Mouse (Mus musculus) kidney, postnatal 4 days (tissue): ENCODE results near the gene Rbmx.

Experiments used
- DNase-seq, 2 experiments: peaks; one replicate each; pipeline ENCODE4 v3.0.0; 2021; ENCODE audit warnings: mixed read lengths in 2 of 2

The Rbmx gene

GRCm38 (mm10) chrX:57392367-57393246 is at the start of gene Rbmx:
TSS of gene Rbmx (minus strand) at chrX:57393036.
- DNase-seq = peak; percentile 81 to 86

- no peak for DNase-seq
These were observed 41.1 kb upstream of the Rbmx start for GRCm38 (mm10) chrX:57433897-57434296.

- no peak for DNase-seq
These were observed 38.8 kb upstream of the Rbmx start for GRCm38 (mm10) chrX:57431610-57432009.

GRCm38 (mm10) chrX:57408769-57409168 is 15.9 kb upstream of the Rbmx start, which contains the start of gene Gm364:
TSS of gene Gm364 (plus strand) at chrX:57409154.
- peak in 1 of 2 experiments; percentile 6 for DNase-seq

GRCm38 (mm10) chrX:57403651-57404050 is 10.8 kb upstream of the Rbmx start:
- DNase-seq = peak in 1 of 2 experiments; percentile 7

GRCm38 (mm10) chrX:57401388-57401787 is 8.6 kb upstream of the Rbmx start:
- no peak for DNase-seq

GRCm38 (mm10) chrX:57393412-57393811 is 576 bp upstream of the Rbmx start:
- peak in 1 of 2 experiments; percentile 7 for DNase-seq

- DNase-seq = peak; percentile 6 to 8
These were observed 11.9 kb downstream of the Rbmx start for GRCm38 (mm10) chrX:57380915-57381314.

- DNase-seq = peak in 1 of 2 experiments; percentile 13
These were observed 14.3 kb downstream of the Rbmx start for GRCm38 (mm10) chrX:57378579-57378978.

GRCm38 (mm10) chrX:57377096-57377495 is 15.7 kb downstream of the Rbmx start:
- no peak for DNase-seq

- no peak for DNase-seq
These were observed 18.8 kb downstream of the Rbmx start for GRCm38 (mm10) chrX:57374029-57374428.

GRCm38 (mm10) chrX:57373543-57373942 is 19.3 kb downstream of the Rbmx start:
- DNase-seq = no peak

GRCm38 (mm10) chrX:57372965-57373364 is 19.9 kb downstream of the Rbmx start:
- DNase-seq = no peak

- DNase-seq = no peak
These were observed 27.8 kb downstream of the Rbmx start for GRCm38 (mm10) chrX:57364891-57365569.

- DNase-seq = no peak
These were observed 33.5 kb downstream of the Rbmx start for GRCm38 (mm10) chrX:57359316-57359715.

- DNase-seq = peak in 1 of 2 experiments; percentile 8
These were observed 53.6 kb downstream of the Rbmx start for GRCm38 (mm10) chrX:57339220-57339619.

GRCm38 (mm10) chrX:57338371-57339211 is 54.2 kb downstream of the Rbmx start, which contains the start of gene Arhgef6:
TSS of gene Arhgef6 (minus strand) at chrX:57338729.
- peak; percentile 4 to 22 for DNase-seq

- DNase-seq = no peak
These were observed 55.3 kb downstream of the Rbmx start for GRCm38 (mm10) chrX:57337582-57337981.

- DNase-seq = no peak
These were observed 55.9 kb downstream of the Rbmx start for GRCm38 (mm10) chrX:57336958-57337357.

- DNase-seq = no peak
These were observed 57.5 kb downstream of the Rbmx start for GRCm38 (mm10) chrX:57335313-57335712.
